Mouse (Mus musculus) liver, embryonic 15.5 days (tissue): ENCODE data around the gene Tmem82. TPM values are rescaled to one million over a fixed set of nuclear protein-coding genes. Genes with fewer than 3 reads are reported as not detected.

Experiments
- ATAC-seq: fragments of 200-750 bp; cut with Nextera tagmentation; 2 replicates; pipeline ENCODE4 v1.8.0; 2017; ENCODE audit warnings: moderate number of reproducible peaks, mild to moderate bottlenecking, moderate library complexity; ENCODE audit not compliant: insufficient read depth
- H3K27ac ChIP-seq: fragments of 300-500 bp; sonication (generic); replicated peaks from 2 replicates; pipeline ENCODE4 v1.5.1; 2015; ENCODE audit warnings: mild to moderate bottlenecking, inconsistent platforms
- H3K27me3 ChIP-seq: fragments of 300-500 bp; sonication (generic); 2 replicates; pipeline ENCODE4 v1.6.1; 2015; ENCODE audit warnings: mild to moderate bottlenecking, inconsistent platforms
- H3K36me3 ChIP-seq: fragments of 300-500 bp; sonication (generic); replicated peaks from 2 replicates; pipeline ENCODE4 v1.6.1; 2015; ENCODE audit warnings: moderate library complexity, mild to moderate bottlenecking, inconsistent platforms
- H3K4me1 ChIP-seq: fragments of 300-500 bp; sonication (generic); replicated peaks from 2 replicates; pipeline ENCODE4 v1.6.1; 2015; ENCODE audit warnings: inconsistent platforms
- H3K4me2 ChIP-seq: fragments of 300-500 bp; sonication (generic); 2 replicates; pipeline ENCODE4 v1.6.1; 2015; ENCODE audit warnings: moderate library complexity, mild to moderate bottlenecking, inconsistent platforms
- H3K4me3 ChIP-seq: fragments of 300-500 bp; sonication (generic); replicated peaks from 2 replicates; pipeline ENCODE4 v1.5.1; 2015; ENCODE audit warnings: mild to moderate bottlenecking, inconsistent platforms
- H3K9ac ChIP-seq: fragments of 300-500 bp; sonication (generic); 2 replicates; pipeline ENCODE4 v1.6.1; 2015; ENCODE audit warnings: moderate library complexity, mild to moderate bottlenecking, inconsistent platforms
- H3K9me3 ChIP-seq: fragments of 300-500 bp; sonication (generic); replicated peaks from 2 replicates; pipeline ENCODE4 v1.6.1; 2016; ENCODE audit warnings: inconsistent platforms
- WGBS: fragments of 180-500 bp; shearing (Covaris S2); methylation state at CpG from one replicate; pipeline ENCODE4 v1.1.7; 2015; ENCODE audit warnings: mixed read lengths; ENCODE audit not compliant: insufficient replicate concordance; 5-methylcytosine and 5-hydroxymethylcytosine counted together
- polyA plus RNA-seq: library from polyadenylated mRNA; unstranded; fragments of >200 nt; fragmentation: Nextera tagmentation; extraction: Ambion mirVana; gene quantifications from 2 replicates; pipeline ENCODE4 v1.2.1, GENCODE M21; 2015

Gene Tmem82
- polyA plus RNA-seq, 1 experiment from 2014 or later = 4.6 TPM

DNA sequence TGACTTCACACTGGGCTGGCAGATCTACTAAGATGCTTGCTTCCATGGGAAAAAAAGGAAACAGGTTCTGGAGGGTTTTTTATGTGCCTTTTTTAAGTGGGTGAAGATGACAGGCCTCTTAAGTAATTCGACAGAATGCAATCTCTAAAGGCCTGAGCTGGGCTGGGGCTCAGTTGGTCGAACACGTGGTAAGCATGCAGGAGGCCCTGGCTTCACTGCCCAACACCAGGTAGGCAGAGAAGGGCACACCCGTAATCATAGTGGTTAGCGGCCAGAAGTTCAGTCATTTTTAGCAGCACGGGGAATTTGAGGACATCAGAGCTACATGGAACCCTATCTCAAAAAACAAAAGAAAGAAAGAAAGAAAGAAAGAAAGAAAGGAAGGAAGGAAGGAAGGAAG, 36.1 kb upstream of the Tmem82 start:
- H3K9me3 ChIP-seq = no peaks in the 10 kb centered on the region
- no peak overlapping the region for H3K4me2 ChIP-seq
- no peaks in the 10 kb centered on the region for H3K27me3 ChIP-seq
- no peak for ATAC-seq
- H3K4me1 ChIP-seq = peaks cover 35% of the 10 kb centered on the region
- H3K4me3 ChIP-seq = no peak overlapping the region
- no peak overlapping the region for H3K9ac ChIP-seq
- 85% methylated on average over 6 of the region's 6 CpGs for WGBS
- no peak overlapping the region for H3K27ac ChIP-seq
- H3K36me3 ChIP-seq = 0 out of 2 replicates have a peak, but pooled peaks cover 5% of the 10 kb centered on the region

DNA sequence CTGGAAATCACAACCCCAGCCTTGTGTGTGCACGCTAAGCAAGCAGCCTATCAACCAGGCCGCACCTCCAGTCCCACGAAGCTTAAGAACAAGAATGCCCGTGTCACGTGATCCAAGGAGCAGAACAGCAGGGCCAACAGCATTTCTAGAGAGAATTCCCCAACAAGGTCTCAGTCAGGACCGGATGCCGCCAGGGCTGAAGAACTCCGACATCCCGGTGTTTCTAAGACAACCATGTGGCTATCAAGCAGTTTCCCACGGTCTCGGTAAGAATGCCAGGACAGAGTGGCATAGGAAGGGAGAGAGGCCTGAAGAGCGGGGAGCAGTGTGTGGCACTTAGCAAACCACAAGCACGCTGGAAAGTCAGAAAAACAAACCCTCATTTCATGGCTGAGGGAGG, 35.4 kb upstream of the Tmem82 start:
- no peak overlapping the region for H3K4me3 ChIP-seq
- no peak overlapping the region for H3K27ac ChIP-seq
- 83% methylated on average over 13 of the region's 13 CpGs for WGBS
- H3K9me3 ChIP-seq = no peaks in the 10 kb centered on the region
- 0 out of 2 replicates have a peak, but pooled peaks cover 8% of the 10 kb centered on the region for H3K36me3 ChIP-seq
- no peak overlapping the region for H3K4me2 ChIP-seq
- H3K9ac ChIP-seq = no peak overlapping the region
- no peak for ATAC-seq
- H3K4me1 ChIP-seq = peaks cover 35% of the 10 kb centered on the region
- no peaks in the 10 kb centered on the region for H3K27me3 ChIP-seq

DNA sequence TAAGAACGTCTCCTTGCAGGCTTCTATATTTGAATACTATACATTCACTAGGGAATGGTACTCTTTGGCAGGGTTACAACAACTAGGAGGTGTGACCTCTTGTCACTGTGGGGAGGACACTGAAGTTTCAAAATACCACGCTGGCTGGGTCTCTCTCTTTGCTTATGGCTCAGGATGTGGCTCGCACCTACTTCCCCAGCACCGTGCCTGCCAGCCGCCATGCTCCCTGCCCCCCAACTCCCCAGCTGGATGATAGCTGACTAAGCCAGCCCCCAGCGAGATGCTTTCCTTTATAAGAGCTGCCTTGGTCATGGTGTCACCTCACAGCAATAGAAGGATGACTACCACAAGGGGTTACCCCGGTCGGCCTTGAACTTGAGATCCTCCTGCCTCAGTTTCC, 34.6 kb upstream of the Tmem82 start:
- 0 out of 2 replicates have a peak, but pooled peaks cover 8% of the 10 kb centered on the region for H3K36me3 ChIP-seq
- no peaks in the 10 kb centered on the region for H3K9me3 ChIP-seq
- no peak overlapping the region for H3K9ac ChIP-seq
- no peak overlapping the region for H3K4me2 ChIP-seq
- H3K27me3 ChIP-seq = no peaks in the 10 kb centered on the region
- no peak overlapping the region for H3K4me3 ChIP-seq
- no peak for ATAC-seq
- H3K27ac ChIP-seq = no peak overlapping the region
- 56% methylated on average over 8 of the region's 8 CpGs for WGBS
- H3K4me1 ChIP-seq = peaks cover 30% of the 10 kb centered on the region

DNA sequence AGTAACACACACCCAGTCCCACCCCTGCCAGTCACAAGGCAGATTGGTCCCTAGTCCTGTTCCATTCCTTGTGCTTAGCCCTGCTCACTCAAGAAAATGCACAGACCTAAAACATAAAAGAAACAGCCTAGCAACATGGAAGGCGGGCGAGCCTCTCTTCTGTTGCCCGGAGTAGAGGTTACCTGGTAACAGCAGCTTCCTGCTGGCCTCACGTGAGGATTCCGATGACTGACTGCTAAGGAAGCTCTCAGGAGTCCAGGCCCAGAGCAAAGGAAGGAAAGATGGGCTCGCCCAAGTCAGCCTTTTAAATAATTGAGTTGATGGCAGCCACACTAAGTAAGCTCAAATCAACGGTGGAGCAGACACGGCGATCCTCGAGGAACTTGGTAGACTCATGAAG, 33.5 kb upstream of the Tmem82 start:
- H3K4me2 ChIP-seq = no peak overlapping the region
- 78% methylated on average over 10 of the region's 10 CpGs for WGBS
- 0 out of 2 replicates have a peak, but pooled peaks cover 8% of the 10 kb centered on the region for H3K36me3 ChIP-seq
- H3K4me3 ChIP-seq = no peak overlapping the region
- H3K4me1 ChIP-seq = peaks cover 24% of the 10 kb centered on the region
- H3K27me3 ChIP-seq = no peaks in the 10 kb centered on the region
- ATAC-seq = no peak
- H3K9me3 ChIP-seq = no peaks in the 10 kb centered on the region
- H3K9ac ChIP-seq = no peak overlapping the region
- no peak overlapping the region for H3K27ac ChIP-seq

DNA sequence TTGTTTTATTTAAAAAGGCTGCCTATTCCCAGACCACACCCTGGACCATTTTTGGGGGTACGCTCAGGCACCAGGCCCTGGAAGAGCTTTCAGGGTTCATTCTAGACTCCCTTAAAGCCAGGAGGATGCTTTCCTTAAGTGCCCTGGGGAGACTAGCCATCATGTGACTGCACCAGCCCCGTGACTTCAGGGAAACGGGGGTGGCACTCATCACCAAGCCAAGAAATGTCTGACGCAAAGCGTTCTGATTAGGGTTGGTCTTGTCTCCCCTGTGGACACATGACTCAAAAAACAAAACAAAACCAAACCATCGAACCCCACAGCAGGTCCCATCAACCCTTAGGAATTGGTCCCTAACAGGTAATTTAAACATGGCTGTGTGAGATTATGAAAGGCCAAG, 32.9 kb upstream of the Tmem82 start:
- WGBS = 80% methylated on average over 6 of the region's 6 CpGs
- 0 out of 2 replicates have a peak, but pooled peaks cover 8% of the 10 kb centered on the region for H3K36me3 ChIP-seq
- no peak for ATAC-seq

DNA sequence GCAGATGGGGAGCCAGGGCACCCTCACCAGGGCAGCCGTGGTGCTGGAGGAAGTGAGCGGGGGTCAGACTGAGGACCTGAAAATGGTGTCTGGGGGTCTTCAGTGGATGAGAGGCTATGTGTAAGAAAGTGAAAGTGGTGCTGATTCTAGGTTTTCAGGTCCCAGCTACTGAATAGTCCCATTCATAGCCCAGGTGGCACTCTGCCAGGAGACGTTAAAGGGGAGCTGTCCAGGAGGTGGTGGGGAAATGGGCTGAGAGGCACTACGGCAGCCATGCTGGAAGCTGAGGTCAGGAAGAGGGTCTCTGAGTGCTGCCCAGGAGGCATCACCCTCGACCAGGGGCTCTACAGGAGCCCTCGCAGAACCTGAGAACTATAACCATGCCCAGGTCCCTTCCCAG, 30.8 kb upstream of the Tmem82 start:
- Histone ChIP-seq H3K27ac (no peak overlapping the region), H3K9ac (no peak overlapping the region), H3K27me3 (no peaks in the 10 kb centered on the region), H3K36me3 (0 out of 2 replicates have a peak, but pooled peaks cover 8% of the 10 kb centered on the region), H3K4me2 (no peak overlapping the region), H3K4me1 (peaks cover 11% of the 10 kb centered on the region), H3K9me3 (no peaks in the 10 kb centered on the region), H3K4me3 (no peak overlapping the region)
- 69% methylated on average over 6 of the region's 6 CpGs for WGBS
- ATAC-seq = no peak

More for the DNA sequence above, 32.9 kb upstream of the Tmem82 start:
- H3K4me2 ChIP-seq = no peak overlapping the region
- no peak overlapping the region for H3K9ac ChIP-seq
- no peak overlapping the region for H3K27ac ChIP-seq
- no peak overlapping the region for H3K4me3 ChIP-seq
- no peaks in the 10 kb centered on the region for H3K27me3 ChIP-seq
- peaks cover 18% of the 10 kb centered on the region for H3K4me1 ChIP-seq
- no peaks in the 10 kb centered on the region for H3K9me3 ChIP-seq

DNA sequence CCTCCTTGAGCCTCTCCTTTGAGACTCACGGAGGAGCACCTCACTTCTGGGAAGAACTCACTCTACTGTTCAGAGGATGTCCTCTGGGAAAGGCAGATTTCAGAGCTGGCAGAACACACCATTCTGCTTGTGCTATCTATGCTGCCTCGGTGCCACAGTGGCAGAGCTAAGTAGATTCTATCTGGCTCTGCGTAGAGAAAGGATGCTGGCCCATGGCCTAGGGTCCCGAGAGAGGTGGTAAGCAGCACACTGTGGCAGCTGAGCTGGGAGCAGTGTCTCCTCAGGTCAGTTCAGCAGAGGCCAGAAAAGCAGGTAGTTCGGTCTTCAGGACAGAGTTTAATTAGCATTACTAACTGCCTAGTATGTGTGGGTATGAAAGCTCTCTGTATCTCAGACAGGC, 29.8 kb upstream of the Tmem82 start:
- Histone ChIP-seq H3K27ac (no peak overlapping the region), H3K36me3 (0 out of 2 replicates have a peak, but pooled peaks cover 3% of the 10 kb centered on the region), H3K9me3 (no peaks in the 10 kb centered on the region), H3K9ac (no peak overlapping the region), H3K4me1 (peaks cover 15% of the 10 kb centered on the region), H3K4me3 (no peak overlapping the region), H3K27me3 (no peaks in the 10 kb centered on the region), H3K4me2 (no peak overlapping the region)
- 75% methylated on average over 5 of the region's 5 CpGs for WGBS
- ATAC-seq = no peak

DNA sequence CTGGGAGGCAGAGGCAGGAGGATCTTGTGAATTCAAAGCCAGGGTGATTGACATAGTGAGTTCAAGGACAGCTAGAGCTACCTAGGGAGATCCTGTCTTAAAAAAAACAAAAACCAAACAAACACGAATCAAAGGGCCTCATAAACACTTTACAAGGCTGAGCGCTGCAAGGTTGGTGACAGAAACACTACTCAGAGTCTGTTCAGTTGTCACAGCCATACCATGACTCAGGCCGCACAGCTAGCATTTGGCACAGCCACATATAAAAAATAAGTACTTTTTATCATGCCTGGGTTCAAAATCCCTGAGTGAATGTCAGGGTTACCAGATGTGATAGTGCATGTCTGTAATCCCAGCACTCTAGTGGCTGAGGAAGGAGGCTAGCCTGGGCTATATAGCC, 28.8 kb upstream of the Tmem82 start:
- Histone ChIP-seq H3K9ac (no peak overlapping the region), H3K9me3 (no peaks in the 10 kb centered on the region), H3K4me3 (no peak overlapping the region), H3K36me3 (0 out of 2 replicates have a peak, but pooled peaks cover 3% of the 10 kb centered on the region), H3K27ac (no peak overlapping the region), H3K4me1 (peaks cover 10% of the 10 kb centered on the region), H3K4me2 (no peak overlapping the region), H3K27me3 (no peaks in the 10 kb centered on the region)
- WGBS = 76% methylated on average over 3 of the region's 3 CpGs
- ATAC-seq = no peak

DNA sequence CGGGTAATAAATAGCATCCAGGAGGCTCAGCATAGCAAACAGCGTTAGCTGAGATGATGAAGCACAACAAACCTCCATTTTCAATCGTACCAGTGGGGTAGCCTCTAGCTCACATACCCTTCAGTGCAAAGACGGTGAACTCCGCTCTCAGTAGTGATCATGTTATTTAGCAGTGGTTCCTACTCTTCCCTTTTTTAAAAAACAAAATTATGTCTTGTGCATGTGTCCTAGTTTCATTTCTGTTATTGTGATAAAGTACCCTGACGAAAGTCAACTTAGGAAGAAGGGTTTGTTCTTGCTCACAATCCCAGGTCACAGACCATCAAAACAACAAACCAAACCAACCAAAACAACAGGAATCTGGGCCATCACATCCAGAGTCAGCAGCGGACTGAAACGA, 27.6 kb upstream of the Tmem82 start:
- no peak for ATAC-seq
- H3K9me3 ChIP-seq = no peaks in the 10 kb centered on the region
- H3K36me3 ChIP-seq = peaks cover 10% of the 10 kb centered on the region; the same call in 1 of the 2 replicates
- H3K4me2 ChIP-seq = no peak overlapping the region
- no peak overlapping the region for H3K27ac ChIP-seq
- H3K9ac ChIP-seq = no peak overlapping the region
- WGBS = 81% methylated on average over 8 of the region's 8 CpGs
- H3K4me1 ChIP-seq = peaks cover 6% of the 10 kb centered on the region; the same call in 1 of the 2 replicates
- H3K27me3 ChIP-seq = no peaks in the 10 kb centered on the region
- H3K4me3 ChIP-seq = no peak overlapping the region

DNA sequence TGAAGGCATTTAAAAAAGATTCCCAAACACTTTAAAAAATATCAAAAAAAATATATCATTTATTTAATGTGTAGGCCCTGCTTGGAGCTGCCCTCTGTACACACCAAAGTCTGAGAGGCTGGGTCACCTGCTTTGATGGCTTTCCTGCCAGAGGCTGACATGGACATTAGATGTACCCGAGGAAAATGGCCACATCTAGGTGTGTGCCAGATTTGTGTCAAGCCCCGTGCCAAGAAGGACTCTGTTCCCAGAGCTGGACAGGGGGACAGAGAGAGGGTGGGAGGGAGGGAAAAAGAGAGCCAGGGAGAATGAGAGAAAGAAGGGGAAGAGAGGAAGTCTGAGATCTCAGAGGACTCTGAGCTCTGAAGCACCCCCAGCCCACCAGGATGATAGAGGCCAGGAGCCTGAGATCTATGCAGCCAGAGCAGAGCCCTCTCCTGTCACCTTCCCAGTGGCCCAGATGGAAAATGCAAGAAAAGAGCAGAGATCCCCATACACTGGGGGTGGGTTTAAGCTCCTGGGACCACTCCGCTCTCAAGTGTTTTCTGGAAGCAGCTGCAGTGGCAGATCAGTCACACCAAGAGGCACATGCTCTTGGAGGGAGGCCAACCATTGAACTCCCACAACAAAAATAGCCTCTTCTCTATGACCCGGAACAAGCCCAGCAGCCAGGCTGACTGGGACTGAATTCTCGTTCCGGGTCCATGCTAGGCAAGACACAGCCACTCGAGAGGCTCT, 24.9 kb upstream of the Tmem82 start:
- Histone ChIP-seq H3K4me3 (no peak overlapping the region), H3K9me3 (no peaks in the 10 kb centered on the region), H3K9ac (no peak overlapping the region), H3K4me2 (no peak overlapping the region), H3K27me3 (no peaks in the 10 kb centered on the region), H3K36me3 (peaks cover 14% of the 10 kb centered on the region), H3K27ac (no peak overlapping the region), H3K4me1 (peaks cover 6% of the 10 kb centered on the region; the same call in 1 of the 2 replicates)
- ATAC-seq = no peak
- 60% methylated on average over 7 of the region's 7 CpGs for WGBS

DNA sequence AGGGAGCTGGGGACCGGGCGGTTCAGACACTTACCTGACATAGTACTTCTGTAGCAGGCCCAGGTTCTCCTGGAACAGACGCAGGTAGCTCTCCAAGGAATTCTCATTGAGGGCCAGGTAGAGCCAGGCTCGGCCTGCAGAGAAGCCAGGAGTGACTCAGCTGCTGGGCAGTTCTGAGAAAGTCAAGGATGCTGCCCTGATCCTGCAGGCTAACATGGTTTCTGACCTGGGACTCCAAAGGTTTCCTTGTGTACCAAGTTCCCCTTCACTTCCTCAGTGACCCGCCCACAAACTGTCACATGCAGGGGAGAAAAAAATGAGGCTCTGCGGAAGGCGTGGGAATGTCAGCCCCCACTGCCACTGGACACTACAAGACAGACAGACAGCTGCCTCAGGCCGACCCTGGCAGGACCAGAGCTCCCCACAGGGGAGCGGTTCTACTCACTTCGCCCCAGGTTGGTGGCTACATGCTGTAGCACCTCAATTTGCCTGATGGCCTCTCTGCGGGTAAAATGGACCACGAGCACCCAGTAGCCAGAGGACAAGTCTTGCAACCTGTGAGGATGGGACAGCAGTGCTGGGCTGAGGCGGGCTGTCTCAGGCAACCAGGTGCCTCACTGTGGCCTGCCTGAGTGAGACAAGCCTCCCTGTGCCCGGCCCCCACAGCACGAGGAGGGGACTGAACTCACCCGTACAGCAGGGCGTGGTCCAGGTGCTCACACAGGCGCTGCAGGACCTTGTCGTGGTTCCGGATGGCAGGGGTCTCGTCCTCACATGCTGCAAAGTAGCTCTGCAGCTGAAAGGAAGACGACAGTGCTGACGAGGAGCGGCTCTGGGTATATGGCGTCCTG, 23.8 kb upstream of the Tmem82 start:
- WGBS = 84% methylated on average over 25 of the region's 25 CpGs
- peaks cover 14% of the 10 kb centered on the region for H3K36me3 ChIP-seq
- H3K27me3 ChIP-seq = no peaks in the 10 kb centered on the region
- no peak overlapping the region for H3K27ac ChIP-seq
- H3K9me3 ChIP-seq = no peaks in the 10 kb centered on the region
- no peak overlapping the region for H3K4me3 ChIP-seq
- H3K4me1 ChIP-seq = peaks cover 6% of the 10 kb centered on the region; the same call in 1 of the 2 replicates
- no peak overlapping the region for H3K9ac ChIP-seq
- no peak; the same call in 1 of the 2 replicates for ATAC-seq
- H3K4me2 ChIP-seq = no peak overlapping the region
